Mouse (Mus musculus) liver, adult 2 months (tissue): ENCODE measurements at regions not wholly inside any gene's neighbourhood (a gene's known extent, or its start where the extent isn't known, plus 50 kb on each side); places are given as distances from the start of the nearest gene placed in this dataset.

Experiments used
- CTCF ChIP-seq: fragments of 200-500 bp; IDR thresholded peaks from 2 replicates; pipeline ENCODE4 v1.5.1; 2011; ENCODE audit warnings: low read depth, low read length, control low read depth
- POLR2A ChIP-seq: fragments of 200-500 bp; IDR thresholded peaks from 2 replicates; pipeline ENCODE4 v1.6.1; 2011; ENCODE audit warnings: low read length, control low read depth; ENCODE audit not compliant: insufficient read depth; ENCODE audit errors: extremely low read depth

DNA sequence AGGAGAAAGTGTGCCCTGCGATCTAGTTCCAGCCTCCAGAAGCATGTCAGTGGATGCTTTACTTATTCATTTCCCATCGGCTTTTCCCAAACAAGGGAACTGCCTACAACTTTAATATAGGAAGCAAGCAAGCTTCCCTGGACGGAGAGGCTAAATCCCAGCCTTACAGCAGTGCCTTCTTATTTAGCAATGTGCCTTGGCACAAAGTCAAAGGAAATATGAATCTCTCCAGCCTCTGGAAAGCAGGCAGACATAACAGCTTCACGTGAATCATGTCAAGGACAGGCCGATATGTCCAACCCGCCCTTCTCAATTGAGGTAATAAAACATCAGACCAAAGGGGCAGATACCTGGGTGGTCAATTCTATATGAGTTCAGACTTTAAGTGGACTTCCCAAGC is 755.9 kb downstream of the Diaph3 start:
- TF ChIP-seq POLR2A: no peak
- TF ChIP-seq CTCF: no peak
